Mouse (Mus musculus) left cerebral cortex, adult 18-20 months (tissue): Measurements from ENCODE around the gene Zfp870. TPM values are rescaled to one million over a fixed set of nuclear protein-coding genes. Genes with fewer than 3 reads are reported as not detected.
"Not testable (repeated sequence)": the region's sequence is repeated elsewhere in the genome, so short reads cannot be mapped to it uniquely, and the experiment has no call there.

Source experiments
- DNase-seq, 2 experiments: peaks; one replicate each; pipeline ENCODE4 v3.0.0; 2021 to 2022; ENCODE audit warnings: low spot score in 2 of 2, mixed read lengths in 1 of 2
- total RNA-seq, 2 experiments: library from RNA; stranded (reverse); gene quantifications; 2 replicates each; pipeline ENCODE4 v1.2.3; 2021

Gene Zfp870
- total RNA-seq, 2 experiments from 2014 or later = 10.8 to 12.7 TPM

- DNase-seq = no peak
Observed at GRCm38 (mm10) chr17:32872696-32873095, 18.7 kb downstream of the Zfp870 start.

- DNase-seq = no peak
Observed at GRCm38 (mm10) chr17:32872091-32872490, 19.4 kb downstream of the Zfp870 start.

GRCm38 (mm10) chr17:32871483-32871882, 20.0 kb downstream of the Zfp870 start:
- no peak for DNase-seq

GRCm38 (mm10) chr17:32867266-32867665, 24.2 kb downstream of the Zfp870 start:
- DNase-seq = not testable (repeated sequence)

- DNase-seq = not testable (repeated sequence)
Observed at GRCm38 (mm10) chr17:32856713-32857112, 34.7 kb downstream of the Zfp870 start.

GRCm38 (mm10) chr17:32851581-32851980, 39.9 kb downstream of the Zfp870 start:
- no peak for DNase-seq

GRCm38 (mm10) chr17:32841388-32841787, 50.1 kb downstream of the Zfp870 start:
- no peak for DNase-seq

GRCm38 (mm10) chr17:32839083-32839802, 52.2 kb downstream of the Zfp870 start:
- no peak for DNase-seq

- DNase-seq = no peak
Observed at GRCm38 (mm10) chr17:32830418-32830782, 61.0 kb downstream of the Zfp870 start.

- peak; percentile 73 to 83 for DNase-seq
Observed at GRCm38 (mm10) chr17:32829540-32830417, 61.7 kb downstream of the Zfp870 start, which contains the start of gene Zfp799. Zfp799 (minus strand) TSS chr17:32830261.

Other genes with a start within 250 kb of the Zfp870 start
- not detected for gene Cyp4f40, start 232.7 kb downstream of the Zfp870 start, total RNA-seq
- 10 to 100 TPM; 16.4 to 21.2 TPM for gene Cyp4f15, start 206.0 kb downstream of the Zfp870 start, total RNA-seq
- gene Zfp871, start 103.4 kb downstream of the Zfp870 start, total RNA-seq = 10 to 100 TPM; 77.4 to 81.3 TPM
- gene Zfp811, start 81.7 kb downstream of the Zfp870 start, total RNA-seq = 1 to 10 TPM; 4.3 to 5.9 TPM
- gene Zfp799, start 61.4 kb downstream of the Zfp870 start, total RNA-seq = 10 to 100 TPM; 23.1 to 24.0 TPM
- gene Cyp4f14, start 25.7 kb upstream of the Zfp870 start, total RNA-seq = 1 to 10 TPM; 5.2 to 5.5 TPM
- 10 to 100 TPM; 18.9 to 21.6 TPM for gene Cyp4f13, start 55.8 kb upstream of the Zfp870 start, total RNA-seq
- gene Zfp472, start 74.2 kb upstream of the Zfp870 start, total RNA-seq = 1 to 10 TPM; 4.2 to 5.0 TPM
- 10 to 100 TPM; 15.2 to 17.0 TPM for gene Zfp952, start 101.5 kb upstream of the Zfp870 start, total RNA-seq
- gene Zfp763, start 141.8 kb upstream of the Zfp870 start, total RNA-seq = 10 to 100 TPM; 17.0 to 21.5 TPM
- gene 4921501E09Rik, start 176.4 kb upstream of the Zfp870 start, total RNA-seq = not detected
- gene Zfp563, start 197.7 kb upstream of the Zfp870 start, total RNA-seq = 10 to 100 TPM; 16.5 to 21.2 TPM
- gene Morc2b, start 248.0 kb upstream of the Zfp870 start, total RNA-seq = 1 to 10 TPM; 2.6 to 4.4 TPM